Mouse (Mus musculus) MEL (cell line): Measurements from ENCODE around the gene Galns.

ENCODE experiments used
- BHLHE40 ChIP-seq: IDR thresholded peaks from 2 replicates; pipeline ENCODE4 v1.6.1; 2012; ENCODE audit warnings: low read depth, mild to moderate bottlenecking, inconsistent platforms, low read length, improper control_type of control experiment, borderline replicate concordance
- CTCF ChIP-seq, 3 experiments: IDR thresholded peaks in 2 of 3; conservative IDR thresholded peaks in 1 of 3; 2 replicates each; pipeline ENCODE4 v1.5.1; 2011 to 2012; ENCODE audit warnings: low read length in 3 of 3, low read depth in 2 of 3, mild to moderate bottlenecking in 2 of 3, improper control_type of control experiment in 1 of 3, inconsistent platforms in 1 of 3, mixed read lengths in 1 of 3, moderate library complexity in 1 of 3; ENCODE audit not compliant: control insufficient read depth in 1 of 3, insufficient read depth in 1 of 3, poor library complexity in 1 of 3, severe bottlenecking in 1 of 3
- GABPA ChIP-seq: IDR thresholded peaks from 2 replicates; pipeline ENCODE4 v1.6.1; 2012; ENCODE audit warnings: low read depth, mild to moderate bottlenecking, inconsistent platforms, low read length, improper control_type of control experiment, moderate library complexity
- GATA1 ChIP-seq: IDR thresholded peaks from 2 replicates; pipeline ENCODE4 v1.6.1; 2011; ENCODE audit warnings: low read depth, low read length, improper control_type of control experiment
- MAZ ChIP-seq: IDR thresholded peaks from 2 replicates; pipeline ENCODE4 v1.6.1; 2012; ENCODE audit warnings: low read depth, mild to moderate bottlenecking, inconsistent platforms, low read length, improper control_type of control experiment
- POLR2A ChIP-seq, 2 experiments: IDR thresholded peaks; 2 replicates each; pipeline ENCODE4 v1.6.1; 2011 to 2012; ENCODE audit warnings: low read length in 2 of 2, mild to moderate bottlenecking in 2 of 2, control low read depth in 1 of 2, improper control_type of control experiment in 1 of 2, low read depth in 1 of 2, moderate library complexity in 1 of 2; ENCODE audit not compliant: control insufficient read depth in 1 of 2, insufficient read depth in 1 of 2, poor library complexity in 1 of 2
- POLR2AphosphoS2 ChIP-seq: IDR thresholded peaks from 2 replicates; pipeline ENCODE4 v1.6.1; 2011; ENCODE audit warnings: low read length, improper control_type of control experiment
- TAL1 ChIP-seq: IDR thresholded peaks from 2 replicates; pipeline ENCODE4 v1.6.1; 2012; ENCODE audit warnings: mild to moderate bottlenecking, inconsistent platforms, low read length, moderate library complexity, mixed read lengths
- UBTF ChIP-seq: IDR thresholded peaks from 2 replicates; pipeline ENCODE4 v1.6.1; 2012; ENCODE audit warnings: low read depth, mild to moderate bottlenecking, inconsistent platforms, low read length, improper control_type of control experiment, moderate library complexity, borderline replicate concordance; ENCODE audit not compliant: insufficient read depth
- ZC3H11A ChIP-seq: IDR thresholded peaks from 2 replicates; pipeline ENCODE4 v1.6.1; 2012; ENCODE audit warnings: low read depth, mild to moderate bottlenecking, inconsistent platforms, low read length, improper control_type of control experiment
- ZNF384 ChIP-seq: IDR thresholded peaks from 2 replicates; pipeline ENCODE4 v1.6.1; 2012; ENCODE audit warnings: low read depth, mild to moderate bottlenecking, inconsistent platforms, low read length, improper control_type of control experiment

DNA sequence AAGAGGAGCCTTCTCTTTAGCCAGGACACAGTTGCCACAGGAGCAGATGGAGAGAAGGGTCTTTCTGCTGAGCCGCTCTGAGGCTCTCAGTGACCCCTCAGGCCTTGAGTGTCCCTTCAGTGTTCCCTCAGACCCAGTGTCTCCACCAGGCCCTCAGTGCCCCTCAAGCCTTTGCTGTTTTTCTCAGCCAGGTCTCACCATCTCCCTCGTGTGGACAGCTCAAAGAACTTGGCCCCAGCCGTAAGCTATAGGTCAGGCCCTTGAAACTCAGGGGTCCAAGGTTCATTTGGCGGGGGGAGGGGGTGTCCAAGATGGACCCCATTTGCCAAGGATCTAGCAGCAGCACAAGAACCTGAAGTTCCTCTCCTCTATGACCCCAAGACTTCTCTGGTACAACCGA is 13.4 kb upstream of the Galns start:
- TF ChIP-seq ZNF384 (no peak), UBTF (no peak), POLR2A (IDR thresholded peaks at IDR 0.05; ENCODE audit: control insufficient read depth in 1 of 2, insufficient read depth in 1 of 2, low read depth in 1 of 2, low read length in 2 of 2, poor library complexity in 1 of 2) (no peak), CTCF (IDR thresholded peaks at IDR 0.05 in 2 of 3, conservative IDR thresholded peaks at IDR 0.05 in 1 of 3; ENCODE audit: control insufficient read depth in 1 of 3, insufficient read depth in 1 of 3, low read depth in 2 of 3, low read length in 3 of 3, poor library complexity in 1 of 3, severe bottlenecking in 1 of 3) (peak in 1 of 3 experiments; percentile 17; a peak in 2 of 6 replicates), GABPA (no peak), ZC3H11A (no peak), POLR2AphosphoS2 (no peak), TAL1 (no peak), MAZ (no peak), GATA1 (no peak), BHLHE40 (no peak)
